Mouse (Mus musculus): ENCODE measurements around the gene Sult1c1. TPM values are rescaled to one million over a fixed set of nuclear protein-coding genes. Genes with fewer than 3 reads are reported as not detected.
"Not testable (repeated sequence)": the region's sequence is repeated elsewhere in the genome, so short reads cannot be mapped to it uniquely, and the experiment has no call there.

Sult1c1 gene
- not detected in 2 replicates for total RNA-seq (2014; rRNA removed)
- not detected in 2 replicates for polyA plus RNA-seq (2015; fragmentation: Nextera tagmentation; extraction: Ambion mirVana)

DNA sequence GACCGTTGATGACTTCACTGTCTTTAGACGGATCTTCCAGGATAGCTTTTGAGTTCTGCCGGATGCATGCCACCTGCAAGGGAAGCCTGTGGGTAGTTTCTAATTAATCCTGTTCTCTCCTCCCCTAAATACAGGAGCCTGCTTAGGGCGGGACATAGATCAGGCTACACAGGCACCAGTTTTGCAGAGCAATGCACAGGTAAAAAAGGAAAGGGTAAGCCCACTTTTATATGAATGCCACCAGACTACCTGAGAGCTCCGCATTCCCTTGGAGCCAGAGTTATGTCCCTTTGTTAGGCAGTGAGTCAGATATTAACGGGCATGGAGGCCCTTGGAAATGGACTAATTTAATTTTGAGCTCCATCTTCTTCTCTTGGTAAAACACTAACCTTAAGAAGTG lies at the start of gene Sult1c1:
Gene Sult1c1, minus strand, starts transcription at position 101 of the 400 bp plus-strand sequence.
- ATAC-seq (no peak), DNase-seq (ENCODE audit: low spot score) (no peak)
- H3K9me3 ChIP-seq (ENCODE audit: low read length) = no peaks in the 10 kb centered on the region
- no peak within 1 kb of the TSS for H3K9ac ChIP-seq (replicated peaks; ENCODE audit: low read length)
- no peak for TF ChIP-seq CTCF (IDR thresholded peaks at IDR 0.05; ENCODE audit: low read depth)
- no peaks in the 10 kb centered on the region for H3K4me1 ChIP-seq (ENCODE audit: insufficient read depth, low read length)
- no peaks in the 10 kb centered on the region for H3K27me3 ChIP-seq (ENCODE audit: insufficient read depth, low read length)
- H3K27ac ChIP-seq = no peak within 1 kb of the TSS
- H3K36me3 ChIP-seq (ENCODE audit: insufficient read depth, low read length) = no peaks in the 10 kb centered on the region
- no peak within 1 kb of the TSS for H3K4me2 ChIP-seq (ENCODE audit: low read depth, low read length)
- 89% methylated on average over 6 of the region's 6 CpGs for WGBS
- H3K4me3 ChIP-seq (ENCODE audit: low read length) = no peak within 1 kb of the TSS

DNA sequence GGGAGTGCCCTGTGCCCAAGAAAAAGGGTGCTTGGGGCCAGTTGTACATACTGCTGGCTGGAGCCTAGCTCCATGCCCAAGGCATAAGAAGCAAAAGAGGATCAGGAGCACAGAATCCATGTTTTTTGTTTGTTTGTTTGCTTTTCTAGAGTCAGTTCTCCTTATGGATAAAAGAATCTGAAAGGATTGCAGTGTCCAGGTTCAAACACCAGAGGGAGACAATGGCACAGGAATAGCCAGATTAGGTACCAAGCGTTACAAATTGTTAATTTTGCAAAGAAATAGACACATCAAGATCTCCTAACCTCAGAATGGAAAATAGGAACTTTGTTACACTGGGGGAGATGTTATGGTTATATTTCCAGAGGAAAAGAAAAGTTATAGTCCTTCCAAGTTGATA lies 23.7 kb upstream of the Sult1c1 start:
- H3K9ac ChIP-seq (replicated peaks; ENCODE audit: low read length) = no peak overlapping the region
- no peak overlapping the region for H3K4me3 ChIP-seq (ENCODE audit: low read length)
- H3K4me2 ChIP-seq (ENCODE audit: low read depth, low read length) = no peak overlapping the region
- ATAC-seq = no peak
- TF ChIP-seq CTCF (IDR thresholded peaks at IDR 0.05; ENCODE audit: low read depth) = peak; percentile 83
- H3K27me3 ChIP-seq (ENCODE audit: insufficient read depth, low read length) = no peaks in the 10 kb centered on the region
- H3K9me3 ChIP-seq (ENCODE audit: low read length) = no peaks in the 10 kb centered on the region
- no peaks in the 10 kb centered on the region for H3K36me3 ChIP-seq (ENCODE audit: insufficient read depth, low read length)
- H3K27ac ChIP-seq = no peak overlapping the region
- DNase-seq (ENCODE audit: low spot score) = peak; percentile 70
- WGBS = 5% methylated on average over 1 of the region's 1 CpGs
- H3K4me1 ChIP-seq (ENCODE audit: insufficient read depth, low read length) = no peaks in the 10 kb centered on the region

DNA sequence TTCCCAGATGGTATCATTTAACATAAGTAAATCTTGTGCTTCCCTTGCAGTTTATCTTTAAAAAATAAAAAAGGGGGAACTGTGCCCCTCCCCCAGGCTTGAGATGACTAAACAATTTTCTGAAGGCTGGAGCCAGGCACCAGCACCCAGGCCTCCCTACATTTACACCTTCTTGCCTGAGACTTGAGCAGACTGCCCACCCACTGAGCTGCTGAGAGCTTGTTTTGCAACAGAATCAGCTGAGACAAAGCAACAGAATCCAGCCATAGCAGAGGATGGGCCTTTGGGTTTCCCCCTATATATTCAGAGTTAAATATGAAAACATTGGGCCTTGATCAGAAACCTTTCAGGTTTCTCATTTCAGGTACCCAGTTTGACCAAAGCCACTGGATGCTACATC lies 20.7 kb upstream of the Sult1c1 start:
- Histone ChIP-seq H3K27me3 (ENCODE audit: insufficient read depth, low read length) (no peaks in the 10 kb centered on the region), H3K9ac (replicated peaks; ENCODE audit: low read length) (no peak overlapping the region), H3K36me3 (ENCODE audit: insufficient read depth, low read length) (no peaks in the 10 kb centered on the region), H3K4me2 (ENCODE audit: low read depth, low read length) (no peak overlapping the region), H3K27ac (no peak overlapping the region), H3K9me3 (ENCODE audit: low read length) (no peaks in the 10 kb centered on the region), H3K4me1 (ENCODE audit: insufficient read depth, low read length) (no peaks in the 10 kb centered on the region), H3K4me3 (ENCODE audit: low read length) (no peak overlapping the region)
- DNase-seq (ENCODE audit: low spot score) (no peak), ATAC-seq (no peak)
- no peak for TF ChIP-seq CTCF (IDR thresholded peaks at IDR 0.05; ENCODE audit: low read depth)

DNA sequence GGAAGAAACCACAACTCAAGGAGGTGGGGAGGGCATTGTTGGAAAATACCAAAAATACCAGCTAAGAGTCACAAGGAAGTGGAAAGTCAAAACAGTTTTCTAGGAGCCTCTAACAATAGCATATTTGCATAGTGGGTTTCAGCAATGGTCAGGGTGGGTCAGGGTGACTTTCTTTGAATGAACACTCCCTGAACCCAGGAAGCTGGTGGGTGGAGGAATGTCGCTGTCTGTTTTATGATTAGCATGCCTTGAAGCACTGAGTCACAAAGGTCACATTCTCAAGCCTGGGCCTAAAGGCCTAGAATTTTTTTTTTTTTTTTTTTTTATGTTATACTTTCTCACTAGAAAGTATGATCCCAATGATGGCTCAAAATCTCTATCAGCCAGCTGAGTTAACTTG lies 20.1 kb upstream of the Sult1c1 start:
- H3K36me3 ChIP-seq (ENCODE audit: insufficient read depth, low read length); H3K4me2 ChIP-seq (ENCODE audit: low read depth, low read length); DNase-seq (ENCODE audit: low spot score); H3K9me3 ChIP-seq (ENCODE audit: low read length); ATAC-seq; H3K27me3 ChIP-seq (ENCODE audit: insufficient read depth, low read length); H3K9ac ChIP-seq (replicated peaks; ENCODE audit: low read length); H3K4me1 ChIP-seq (ENCODE audit: insufficient read depth, low read length); H3K4me3 ChIP-seq (ENCODE audit: low read length); H3K27ac ChIP-seq: not testable (repeated sequence)
- WGBS = 40% methylated on average over 1 of the region's 1 CpGs

DNA sequence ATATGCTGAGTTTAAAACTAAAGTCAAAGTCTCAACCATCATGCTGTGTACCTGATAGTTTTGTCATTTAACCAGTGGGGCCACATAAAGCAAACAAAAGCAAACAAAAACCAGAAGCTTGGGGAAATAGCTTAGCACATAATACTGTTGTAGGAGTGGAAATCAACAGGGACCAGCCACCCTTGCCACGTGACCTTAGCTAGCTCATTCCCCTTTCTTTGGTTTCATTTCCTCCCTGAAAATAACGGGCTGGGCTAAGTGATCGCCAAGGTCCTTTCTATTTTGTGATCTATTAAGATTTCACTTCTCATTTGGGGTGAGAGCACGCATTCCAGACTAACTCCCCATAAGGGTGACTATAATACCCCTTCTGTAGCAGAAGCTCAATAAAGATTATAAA lies 13.0 kb upstream of the Sult1c1 start:
- Histone ChIP-seq H3K4me1 (ENCODE audit: insufficient read depth, low read length) (no peaks in the 10 kb centered on the region), H3K27me3 (ENCODE audit: insufficient read depth, low read length) (no peaks in the 10 kb centered on the region), H3K9ac (replicated peaks; ENCODE audit: low read length) (no peak overlapping the region), H3K36me3 (ENCODE audit: insufficient read depth, low read length) (no peaks in the 10 kb centered on the region), H3K27ac (no peak overlapping the region), H3K4me3 (ENCODE audit: low read length) (no peak overlapping the region), H3K9me3 (ENCODE audit: low read length) (no peaks in the 10 kb centered on the region), H3K4me2 (ENCODE audit: low read depth, low read length) (no peak overlapping the region)
- DNase-seq (ENCODE audit: low spot score) (no peak), ATAC-seq (no peak)
- WGBS = 84% methylated on average over 4 of the region's 4 CpGs
- TF ChIP-seq CTCF (IDR thresholded peaks at IDR 0.05; ENCODE audit: low read depth) = no peak

DNA sequence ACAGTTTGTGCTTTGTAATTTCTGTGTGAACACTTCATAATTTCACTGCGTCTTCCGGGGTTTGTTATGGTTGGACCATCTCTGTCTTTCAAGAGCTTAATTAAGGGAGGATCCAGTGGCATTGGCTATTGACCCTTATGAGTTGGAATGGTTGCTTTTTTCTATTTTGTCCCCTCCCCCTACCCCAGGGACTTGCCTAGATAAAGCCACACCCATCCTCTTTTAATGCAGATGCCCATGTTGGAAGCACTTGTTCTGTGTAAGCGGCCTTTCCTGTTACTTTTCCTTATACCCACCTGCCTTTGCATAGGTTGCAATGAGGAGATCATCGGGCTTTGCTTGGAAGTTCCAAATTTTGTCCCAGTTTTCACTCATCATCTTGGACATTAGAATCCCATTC lies 16.9 kb downstream of the Sult1c1 start:
- Histone ChIP-seq H3K4me2 (ENCODE audit: low read depth, low read length) (no peak overlapping the region), H3K4me3 (ENCODE audit: low read length) (no peak overlapping the region), H3K27ac (no peak overlapping the region), H3K4me1 (ENCODE audit: insufficient read depth, low read length) (no peaks in the 10 kb centered on the region), H3K9me3 (ENCODE audit: low read length) (no peaks in the 10 kb centered on the region), H3K9ac (replicated peaks; ENCODE audit: low read length) (no peak overlapping the region), H3K27me3 (ENCODE audit: insufficient read depth, low read length) (no peaks in the 10 kb centered on the region), H3K36me3 (ENCODE audit: insufficient read depth, low read length) (no peaks in the 10 kb centered on the region)
- TF ChIP-seq CTCF (IDR thresholded peaks at IDR 0.05; ENCODE audit: low read depth) = no peak
- WGBS = 79% methylated on average over 4 of the region's 4 CpGs
- ATAC-seq (no peak), DNase-seq (ENCODE audit: low spot score) (no peak)

DNA sequence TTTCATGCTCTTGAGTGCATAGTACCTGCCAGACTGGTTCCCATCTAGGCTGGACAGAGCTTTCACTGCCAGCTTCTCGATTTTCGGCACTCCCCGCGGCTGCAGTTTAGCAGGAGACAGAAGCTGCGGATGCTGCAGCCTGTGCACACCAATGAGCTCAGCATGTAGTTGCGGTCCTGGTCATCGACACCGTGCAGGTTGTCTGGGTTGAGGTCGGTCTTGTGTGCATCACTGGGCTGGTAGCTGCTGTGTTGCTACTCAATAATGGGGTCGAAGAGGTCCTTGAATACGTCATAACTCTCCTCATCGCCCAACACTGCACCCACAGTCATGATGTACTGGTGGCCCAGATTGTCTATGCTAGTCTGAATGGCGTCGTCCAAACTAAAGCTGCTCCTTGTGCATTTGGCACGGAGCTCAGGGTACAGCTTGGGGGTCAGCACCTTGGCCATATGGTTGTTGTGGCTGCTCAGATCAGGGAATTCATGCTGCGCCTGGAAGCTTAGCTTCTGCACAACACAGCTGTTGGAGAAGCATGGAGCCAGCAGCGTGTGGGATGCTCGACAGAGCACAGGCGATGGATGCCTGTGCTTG lies 48.8 kb downstream of the Sult1c1 start:
- Histone ChIP-seq H3K27ac (no peak overlapping the region), H3K4me1 (ENCODE audit: insufficient read depth, low read length) (no peaks in the 10 kb centered on the region), H3K9ac (replicated peaks; ENCODE audit: low read length) (no peak overlapping the region), H3K9me3 (ENCODE audit: low read length) (no peaks in the 10 kb centered on the region), H3K4me3 (ENCODE audit: low read length) (no peak overlapping the region), H3K36me3 (ENCODE audit: insufficient read depth, low read length) (no peaks in the 10 kb centered on the region), H3K4me2 (ENCODE audit: low read depth, low read length) (no peak overlapping the region), H3K27me3 (ENCODE audit: insufficient read depth, low read length) (no peaks in the 10 kb centered on the region)
- ATAC-seq (peak; percentile 85), DNase-seq (ENCODE audit: low spot score) (peak; percentile 55)
- WGBS = 79% methylated on average over 19 of the region's 19 CpGs
- no peak for TF ChIP-seq CTCF (IDR thresholded peaks at IDR 0.05; ENCODE audit: low read depth)
